Mouse (Mus musculus) olfactory bulb, adult 2 months (tissue): ENCODE results near the gene C2.

Experiments
- CTCF ChIP-seq: fragments of 200-500 bp; IDR thresholded peaks from 2 replicates; pipeline ENCODE4 v1.5.1; 2012; ENCODE audit warnings: low read depth, mild to moderate bottlenecking, low read length, moderate library complexity; ENCODE audit not compliant: insufficient read depth
- POLR2A ChIP-seq: fragments of 200-500 bp; IDR thresholded peaks from 2 replicates; pipeline ENCODE4 v1.6.1; 2012; ENCODE audit warnings: mild to moderate bottlenecking, low read depth, low read length, moderate library complexity; ENCODE audit not compliant: insufficient read depth

DNA sequence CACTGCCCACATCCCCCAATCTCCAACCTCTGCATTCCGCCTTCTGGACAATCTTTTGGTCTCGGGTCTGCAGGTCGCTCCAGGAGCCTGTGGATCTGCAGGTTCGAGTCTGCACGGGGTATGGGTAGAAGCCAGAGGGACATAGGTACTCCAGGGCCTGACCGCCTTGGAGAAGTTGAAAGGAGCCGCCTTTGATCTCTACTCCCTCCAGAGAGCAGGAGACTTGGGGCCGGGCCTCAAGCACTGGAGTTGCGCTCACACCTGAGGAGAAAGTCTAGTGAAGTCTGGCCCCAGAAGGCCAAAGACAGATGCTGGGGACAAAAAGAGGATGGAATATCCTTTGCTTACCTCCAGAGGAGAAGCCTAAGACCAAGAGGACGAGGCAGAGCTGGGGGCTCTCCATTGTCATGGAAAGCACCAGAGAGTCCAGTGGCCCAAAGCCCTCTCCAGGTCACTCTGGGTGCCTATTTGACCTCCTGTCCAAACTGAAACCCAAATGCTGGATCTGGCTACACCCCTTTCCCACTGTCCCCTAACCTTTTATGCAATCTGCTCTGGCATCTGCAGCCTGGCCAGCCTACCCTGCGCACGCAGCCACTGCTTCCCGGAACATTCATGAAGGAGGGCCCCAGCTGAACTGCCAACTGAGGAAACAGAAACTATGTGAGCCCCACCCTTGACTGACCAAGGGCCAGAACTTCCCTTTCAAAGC is 36.2 kb downstream of the C2 start:
- TF ChIP-seq CTCF: no peak
- no peak for TF ChIP-seq POLR2A
